Mouse (Mus musculus): ENCODE measurements around the gene Cyth3. TPM values are rescaled to one million over a fixed set of nuclear protein-coding genes. Genes with fewer than 3 reads are reported as not detected.

Cyth3 gene
- total RNA-seq, 2 experiments from 2014 or later, result 33.5 to 39.5 TPM

GRCm38 (mm10) chr5:143611954-143612353, 10.3 kb upstream of the Cyth3 start:
- intact Hi-C loops (cut with DNase I; ENCODE audit: low total_unique reads), result no loop called here
- no peak for DNase-seq

- intact Hi-C loops (cut with DNase I; ENCODE audit: low total_unique reads), result no loop called here
- DNase-seq, result no peak
Measured at GRCm38 (mm10) chr5:143613265-143613664, 9.0 kb upstream of the Cyth3 start.

GRCm38 (mm10) chr5:143614519-143614918, 7.7 kb upstream of the Cyth3 start:
- intact Hi-C loops (cut with DNase I; ENCODE audit: low total_unique reads), result loop anchor here (2.0 kb wide), 1 partner anchor 20 kb away; no protein-coding TSS in a partner anchor
- DNase-seq, result no peak

DNA sequence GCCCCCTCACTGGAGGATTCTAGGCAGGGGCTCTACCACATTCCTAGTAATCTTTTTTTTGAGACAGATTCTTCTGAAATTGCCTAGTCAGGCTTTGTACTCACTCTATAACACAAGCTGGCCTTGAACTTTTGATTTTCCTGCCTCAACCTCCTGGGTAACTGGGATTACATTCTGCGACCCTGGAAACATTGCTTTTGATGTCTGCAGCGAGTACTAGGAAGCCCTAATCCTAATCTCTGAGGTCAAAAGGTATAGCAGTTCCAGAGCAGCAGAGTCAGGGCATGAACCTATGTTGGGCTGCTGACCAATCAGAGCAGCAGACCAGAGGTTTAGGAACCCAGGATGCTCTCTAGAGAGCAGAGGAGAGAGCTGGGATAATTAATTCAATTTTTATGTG, 6.9 kb upstream of the Cyth3 start:
- no peak for DNase-seq
- intact Hi-C loops (cut with DNase I; ENCODE audit: low total_unique reads), result loop anchor here (2.0 kb wide), 1 partner anchor 21 kb away; no protein-coding TSS in a partner anchor

- no peak for DNase-seq
- intact Hi-C loops (cut with DNase I; ENCODE audit: low total_unique reads), result no loop called here
Measured at GRCm38 (mm10) chr5:143616116-143616515, 6.1 kb upstream of the Cyth3 start.

DNA sequence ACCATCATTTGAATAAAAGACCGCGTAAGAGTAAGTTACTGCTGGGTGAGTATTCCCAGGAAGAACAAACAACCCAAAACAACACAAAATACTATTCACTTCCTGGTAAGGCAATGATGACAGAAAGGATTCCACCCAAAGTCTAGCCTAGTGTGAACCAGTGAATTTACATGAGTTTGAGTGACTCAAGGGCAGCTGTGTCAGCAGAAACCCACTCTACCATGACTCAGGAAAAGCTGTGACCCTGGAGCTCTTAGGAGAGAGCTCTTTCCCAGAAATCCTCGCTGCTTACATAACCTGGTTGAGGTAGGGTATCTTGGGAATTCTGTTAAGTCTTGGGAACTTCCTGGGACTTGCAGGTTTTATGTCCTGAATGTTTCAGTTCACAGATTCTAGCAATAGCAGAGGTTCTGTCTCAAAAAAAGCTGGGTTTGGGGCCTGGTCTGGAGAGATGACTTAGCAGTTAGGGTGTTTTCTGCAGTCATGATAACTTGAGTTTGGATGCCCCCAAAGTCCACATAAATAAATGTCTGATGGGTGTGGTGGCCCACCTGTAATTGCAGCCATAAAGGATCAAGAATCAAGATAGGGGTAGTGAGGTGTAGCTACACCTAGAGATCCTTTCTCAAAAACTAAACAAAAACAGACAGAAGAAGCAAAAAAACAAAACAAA, 5.5 kb upstream of the Cyth3 start:
- DNase-seq, result no peak
- intact Hi-C loops (cut with DNase I; ENCODE audit: low total_unique reads), result no loop called here

- no peak for DNase-seq
Measured at GRCm38 (mm10) chr5:143617487-143618209, 4.6 kb upstream of the Cyth3 start.

GRCm38 (mm10) chr5:143618585-143618984, 3.7 kb upstream of the Cyth3 start:
- intact Hi-C loops (cut with DNase I; ENCODE audit: low total_unique reads), result no loop called here
- DNase-seq, result no peak

More at GRCm38 (mm10) chr5:143617487-143618209, 4.6 kb upstream of the Cyth3 start:
- intact Hi-C loops (cut with DNase I; ENCODE audit: low total_unique reads), result no loop called here

DNA sequence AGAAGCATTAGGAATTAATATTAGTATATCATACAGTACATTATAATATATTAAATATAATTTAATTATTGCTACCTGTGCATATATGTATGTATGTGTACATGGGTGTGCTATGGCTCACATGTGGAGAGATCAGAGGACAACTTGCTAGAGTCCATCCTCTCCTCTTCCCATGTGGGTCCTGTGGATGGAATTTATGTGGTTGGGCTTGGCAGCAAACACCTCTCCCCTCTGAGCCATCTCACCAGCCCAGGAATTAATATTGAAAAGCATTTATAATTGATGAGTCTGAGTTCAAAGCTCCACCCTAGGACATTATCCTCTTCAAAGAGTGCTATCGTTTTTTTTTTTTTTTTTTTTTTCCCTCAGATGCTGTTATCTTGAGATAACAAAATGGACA, 2.1 kb upstream of the Cyth3 start:
- intact Hi-C loops (cut with DNase I; ENCODE audit: low total_unique reads), result no loop called here
- DNase-seq, result no peak

DNA sequence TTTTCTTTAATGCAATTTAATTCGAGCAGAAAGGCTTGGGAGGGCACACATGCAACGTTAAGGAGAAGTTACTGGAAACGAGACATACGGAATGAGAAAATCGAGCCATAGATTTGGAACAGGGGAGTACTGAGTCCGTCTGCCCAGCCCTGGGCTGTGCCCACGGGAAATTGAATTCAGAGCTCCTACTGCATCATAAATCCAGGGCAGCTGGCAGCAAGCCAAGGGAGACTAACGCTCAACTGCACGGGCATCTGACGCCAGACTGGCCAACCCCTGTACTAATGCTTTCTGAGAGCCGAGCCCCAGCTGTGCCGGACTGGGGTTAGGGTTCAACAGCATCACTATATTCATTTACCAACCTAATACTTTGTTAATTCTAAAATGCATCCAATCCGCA, 1.3 kb upstream of the Cyth3 start:
- DNase-seq, result no peak
- intact Hi-C loops (cut with DNase I; ENCODE audit: low total_unique reads), result no loop called here

GRCm38 (mm10) chr5:143622623-143623150, 440 bp downstream of the Cyth3 start:
- intact Hi-C loops (cut with DNase I; ENCODE audit: low total_unique reads), result no loop called here
- no peak for DNase-seq

GRCm38 (mm10) chr5:143623356-143624295, 1.4 kb downstream of the Cyth3 start:
- intact Hi-C loops (cut with DNase I; ENCODE audit: low total_unique reads), result no loop called here
- DNase-seq, result no peak

DNA sequence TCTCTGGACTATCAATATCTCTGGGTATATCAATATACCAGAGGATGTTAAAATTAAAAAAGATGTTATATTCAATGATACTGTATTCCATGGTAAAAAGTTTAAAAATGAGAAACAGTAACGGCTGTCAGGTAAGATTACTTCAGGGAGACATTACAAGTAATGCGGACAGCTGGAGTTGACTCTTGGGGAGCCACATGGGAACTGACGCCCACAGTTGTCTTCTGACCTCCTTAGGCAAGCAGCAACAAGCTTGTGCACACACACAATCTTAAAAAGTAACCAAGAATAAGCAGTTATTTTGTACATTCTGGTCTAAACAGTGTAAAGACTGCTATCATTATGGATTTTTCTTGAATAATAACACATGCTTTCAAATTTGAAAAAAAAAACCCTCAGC, 2.2 kb downstream of the Cyth3 start:
- no peak for DNase-seq
- intact Hi-C loops (cut with DNase I; ENCODE audit: low total_unique reads), result no loop called here

DNA sequence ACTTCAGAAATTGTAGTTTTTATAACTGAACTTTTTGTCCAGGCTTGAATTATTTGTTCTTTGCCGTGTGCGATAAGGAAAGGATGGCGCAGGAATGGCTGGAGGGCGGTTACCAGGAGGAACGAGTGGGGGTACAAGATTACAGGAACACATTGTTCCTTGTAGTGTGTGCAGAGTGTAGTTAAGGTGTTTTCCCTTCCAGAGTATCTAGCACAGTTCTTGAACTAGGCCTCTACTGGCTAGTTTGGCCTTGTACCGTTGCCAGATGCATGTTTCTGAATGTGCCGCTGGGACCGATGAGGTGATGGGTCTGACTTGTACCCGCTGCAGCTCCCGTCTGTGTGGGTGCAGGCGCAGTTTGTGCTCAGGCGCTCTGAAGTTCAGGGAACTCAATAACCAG, 3.2 kb downstream of the Cyth3 start:
- intact Hi-C loops (cut with DNase I; ENCODE audit: low total_unique reads), result no loop called here
- DNase-seq, result no peak

- intact Hi-C loops (cut with DNase I; ENCODE audit: low total_unique reads), result no loop called here
- no peak for DNase-seq
Measured at GRCm38 (mm10) chr5:143625940-143626588, 3.8 kb downstream of the Cyth3 start.

DNA sequence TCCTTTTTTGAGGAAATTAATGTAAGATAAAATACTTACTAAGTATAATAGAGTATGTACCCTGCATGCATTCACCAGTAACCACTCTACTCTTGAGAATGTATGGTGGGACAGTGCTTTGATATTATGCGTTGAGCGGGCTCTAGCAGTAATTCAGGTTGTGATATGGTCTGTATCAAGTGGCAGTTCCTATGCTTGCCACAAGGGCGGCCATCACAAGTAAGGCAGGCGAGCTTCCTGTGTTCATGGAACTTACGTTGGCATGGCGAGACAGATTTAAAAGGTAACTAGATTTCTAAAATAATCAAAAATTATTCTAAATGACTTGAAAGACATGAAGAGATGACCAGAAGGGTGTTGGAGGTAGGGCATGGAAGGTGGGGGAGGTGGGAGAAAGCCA, 5.3 kb downstream of the Cyth3 start:
- intact Hi-C loops (cut with DNase I; ENCODE audit: low total_unique reads), result no loop called here
- no peak for DNase-seq

- DNase-seq, result no peak
- intact Hi-C loops (cut with DNase I; ENCODE audit: low total_unique reads), result no loop called here
Measured at GRCm38 (mm10) chr5:143627926-143628325, 5.7 kb downstream of the Cyth3 start.

- DNase-seq, result no peak
- intact Hi-C loops (cut with DNase I; ENCODE audit: low total_unique reads), result no loop called here
Measured at GRCm38 (mm10) chr5:143629686-143630085, 7.4 kb downstream of the Cyth3 start.

DNA sequence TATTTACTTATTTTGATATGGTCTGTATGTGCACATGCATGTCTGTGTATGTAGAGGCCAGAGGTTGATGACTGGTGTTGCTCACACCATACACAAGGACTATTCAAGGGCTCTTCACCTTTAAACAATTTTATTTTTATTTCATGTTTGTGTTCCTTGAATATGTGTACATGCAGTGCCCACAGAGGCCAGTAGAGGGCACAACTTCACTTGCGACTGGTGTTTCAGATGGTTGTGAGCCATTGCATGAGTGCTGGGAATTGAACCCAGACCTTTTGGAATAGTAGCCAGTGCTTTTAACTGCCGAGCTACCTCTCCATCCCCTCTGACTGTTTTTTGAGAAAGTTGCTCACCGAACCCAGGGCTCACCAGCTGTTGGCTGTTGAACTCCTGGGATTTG, 8.0 kb downstream of the Cyth3 start:
- intact Hi-C loops (cut with DNase I; ENCODE audit: low total_unique reads), result no loop called here

More for the DNA sequence above, 8.0 kb downstream of the Cyth3 start:
- DNase-seq, result no peak

Measured in gastrocnemius, postnatal 14 days (tissue).